Mouse (Mus musculus): ENCODE data around the gene Dio1.

Gene Dio1

DNA sequence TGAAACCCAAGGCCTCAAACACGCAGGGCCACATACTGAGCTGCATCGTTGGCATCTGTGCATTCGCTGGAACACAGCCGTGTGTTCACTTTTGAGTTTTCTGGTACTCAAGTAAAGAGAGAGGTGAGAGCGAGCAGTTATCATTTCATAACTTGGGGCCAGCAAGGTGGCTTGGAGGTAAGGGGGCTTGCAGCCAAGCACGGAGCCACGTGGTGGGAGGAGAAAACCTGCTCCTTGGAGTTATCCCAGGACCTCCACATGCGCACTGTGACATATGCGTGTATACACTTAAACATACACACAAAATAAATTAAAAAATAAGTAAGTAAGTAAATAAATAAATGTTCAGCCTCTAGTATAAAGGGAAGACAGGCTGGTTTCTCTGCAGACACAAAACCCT lies 4.7 kb downstream of the Dio1 start:
- intact Hi-C loops (cut with DNase I): no loop called here

DNA sequence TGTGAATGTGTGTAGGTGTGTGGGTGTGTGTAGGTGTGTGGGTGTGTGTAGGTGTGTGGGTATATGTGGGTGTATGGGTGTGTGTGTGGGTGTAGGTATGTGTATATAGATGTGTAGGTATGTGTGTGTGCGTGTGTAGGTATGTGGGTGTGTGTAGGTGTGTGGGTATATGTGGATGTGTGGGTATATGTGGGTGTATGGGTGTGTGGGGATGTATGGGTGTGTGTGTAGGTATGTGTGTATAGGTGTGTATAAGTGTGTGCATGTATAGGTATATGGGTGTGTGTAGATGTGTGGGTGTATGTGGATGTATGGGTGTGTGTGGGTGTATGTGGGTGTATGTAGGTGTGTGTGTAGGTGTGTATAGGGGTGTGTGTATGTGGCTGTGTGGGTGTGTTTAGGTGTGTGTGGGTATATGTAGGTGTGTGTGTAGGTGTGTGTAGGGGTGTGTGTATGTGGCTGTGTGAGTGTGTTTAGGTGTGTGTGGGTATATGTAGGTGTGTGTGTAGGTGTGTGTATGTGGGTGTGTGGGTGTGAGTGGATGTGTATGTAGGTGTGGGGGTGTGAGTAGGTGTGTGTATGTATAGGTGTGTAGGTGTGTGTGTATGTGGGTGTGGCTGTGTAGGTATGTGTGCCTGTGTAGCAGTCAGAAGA lies 5.9 kb downstream of the Dio1 start:
- intact Hi-C loops (cut with DNase I): no loop called here

DNA sequence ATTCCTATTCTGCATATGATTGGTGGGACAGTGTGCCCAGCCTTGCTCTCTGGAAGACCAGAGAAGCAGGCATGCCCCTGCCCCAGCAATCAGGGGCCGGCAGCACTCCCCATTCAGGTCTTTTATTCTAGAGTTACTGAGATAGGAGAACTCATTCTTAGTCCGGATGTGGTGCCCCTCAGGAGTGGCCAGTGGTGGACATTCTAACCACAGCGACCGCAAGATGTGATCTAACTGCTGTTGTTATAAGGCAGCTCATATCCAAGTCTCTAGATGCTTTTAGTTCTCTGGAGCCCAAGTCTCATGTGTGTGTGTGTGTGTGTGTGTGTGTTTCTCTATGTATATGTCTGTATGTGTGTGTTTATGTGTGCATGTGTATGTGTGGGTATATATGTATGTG lies 6.6 kb downstream of the Dio1 start:
- intact Hi-C loops (cut with DNase I): no loop called here

- intact Hi-C loops (cut with DNase I): no loop called here
These were observed 7.1 kb downstream of the Dio1 start for GRCm38 (mm10) chr4:107299779-107300340.

DNA sequence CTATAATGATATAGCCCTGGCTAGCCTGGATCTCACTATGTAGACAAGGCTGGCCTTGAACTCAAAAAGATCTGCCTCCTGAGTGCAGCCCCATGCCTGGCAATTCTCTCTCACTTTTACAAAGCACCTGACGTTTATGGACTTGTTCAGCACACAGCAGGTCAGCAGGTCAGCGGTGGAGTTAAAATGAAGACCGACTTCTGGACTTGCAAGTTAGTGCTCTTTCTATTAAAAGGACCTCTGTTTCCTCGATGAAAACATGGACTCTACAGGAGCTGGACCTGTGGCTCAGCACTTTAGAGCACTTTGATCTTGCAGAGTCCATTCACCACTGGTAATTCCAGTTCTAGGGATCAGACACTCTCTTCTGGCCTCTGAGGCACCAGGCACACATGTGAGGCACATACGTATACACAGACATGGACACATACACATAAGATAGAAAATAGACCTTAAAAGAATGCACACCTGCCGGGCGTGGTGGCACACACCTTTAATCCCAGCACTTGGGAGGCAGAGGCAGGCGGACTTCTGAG lies 8.8 kb downstream of the Dio1 start:
- intact Hi-C loops (cut with DNase I): no loop called here

DNA sequence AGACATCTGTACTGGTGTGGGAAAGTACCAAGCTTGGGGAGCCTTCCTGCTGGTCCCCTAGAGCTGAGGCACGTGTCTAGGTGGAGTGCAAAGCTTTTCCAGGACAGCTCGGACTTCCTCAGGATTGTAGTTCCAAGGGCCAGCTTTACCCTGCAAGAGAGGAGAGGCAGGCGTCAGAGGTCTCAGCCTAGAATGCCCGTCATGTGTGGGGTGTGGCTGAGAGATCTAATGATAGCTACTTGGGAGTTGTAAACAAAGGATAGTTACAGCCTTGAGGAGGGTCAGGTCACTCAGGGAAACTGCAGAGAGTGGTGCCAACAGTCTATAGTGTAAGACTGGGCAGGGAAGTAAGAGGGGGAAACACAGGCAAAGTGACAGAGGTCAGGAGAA lies 14.7 kb downstream of the Dio1 start:
- intact Hi-C loops (cut with DNase I): no loop called here

- intact Hi-C loops (cut with DNase I): no loop called here
These were observed 15.2 kb downstream of the Dio1 start for GRCm38 (mm10) chr4:107291611-107292272.

- intact Hi-C loops (cut with DNase I): no loop called here
These were observed 19.5 kb downstream of the Dio1 start for GRCm38 (mm10) chr4:107287517-107287916.

DNA sequence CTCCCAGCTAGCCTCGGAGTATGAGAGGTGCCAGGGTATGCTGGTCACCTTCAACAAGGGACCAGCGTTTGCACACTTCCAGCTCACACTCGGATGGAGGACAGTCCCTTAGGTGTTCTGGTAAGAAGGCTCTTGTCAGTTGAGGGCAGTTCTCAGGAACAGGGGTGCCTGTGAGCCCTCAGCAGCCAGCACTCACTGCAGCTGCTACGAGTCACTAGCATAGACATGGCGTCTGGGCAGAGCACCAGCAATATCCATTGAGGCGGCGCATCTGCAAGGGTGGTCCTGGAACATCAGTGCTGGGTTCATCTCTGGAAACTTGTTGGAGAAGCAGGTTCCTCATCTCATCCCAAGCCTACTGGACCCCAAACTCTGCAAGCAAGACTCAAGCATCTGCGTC lies 20.6 kb downstream of the Dio1 start:
- intact Hi-C loops (cut with DNase I): no loop called here

- intact Hi-C loops (cut with DNase I): no loop called here
These were observed 21.3 kb downstream of the Dio1 start for GRCm38 (mm10) chr4:107285446-107286200.

DNA sequence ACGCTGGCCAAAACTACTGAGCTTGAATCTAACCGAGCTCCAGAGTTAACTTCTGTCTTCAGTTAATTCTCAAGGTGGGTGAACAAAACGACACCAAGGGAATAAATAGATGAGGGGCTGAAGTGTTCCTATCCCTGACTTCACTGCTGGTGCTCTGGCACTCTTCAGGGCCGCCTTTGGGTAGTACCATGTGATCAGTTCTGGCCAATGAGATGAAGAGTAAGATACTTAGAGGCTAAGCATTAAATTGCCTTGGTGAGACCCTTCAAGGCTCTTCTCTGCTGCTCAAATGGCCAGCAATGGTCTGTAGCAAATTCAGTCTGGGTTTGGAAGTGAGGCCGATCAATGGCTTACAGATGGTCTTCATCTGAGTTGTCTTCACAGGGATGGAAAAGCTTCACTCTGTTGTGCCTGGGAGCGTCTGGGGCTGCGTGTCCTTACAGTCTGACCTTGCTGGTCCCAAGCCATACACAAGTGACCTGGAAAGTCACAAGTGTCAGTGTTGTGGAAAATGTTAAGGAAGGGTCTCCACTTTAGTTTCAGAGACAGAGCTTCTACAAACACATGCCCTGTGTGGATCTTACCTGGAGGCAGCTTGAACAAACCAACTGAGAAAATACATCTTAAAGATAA lies 26.0 kb downstream of the Dio1 start:
- intact Hi-C loops (cut with DNase I): no loop called here

DNA sequence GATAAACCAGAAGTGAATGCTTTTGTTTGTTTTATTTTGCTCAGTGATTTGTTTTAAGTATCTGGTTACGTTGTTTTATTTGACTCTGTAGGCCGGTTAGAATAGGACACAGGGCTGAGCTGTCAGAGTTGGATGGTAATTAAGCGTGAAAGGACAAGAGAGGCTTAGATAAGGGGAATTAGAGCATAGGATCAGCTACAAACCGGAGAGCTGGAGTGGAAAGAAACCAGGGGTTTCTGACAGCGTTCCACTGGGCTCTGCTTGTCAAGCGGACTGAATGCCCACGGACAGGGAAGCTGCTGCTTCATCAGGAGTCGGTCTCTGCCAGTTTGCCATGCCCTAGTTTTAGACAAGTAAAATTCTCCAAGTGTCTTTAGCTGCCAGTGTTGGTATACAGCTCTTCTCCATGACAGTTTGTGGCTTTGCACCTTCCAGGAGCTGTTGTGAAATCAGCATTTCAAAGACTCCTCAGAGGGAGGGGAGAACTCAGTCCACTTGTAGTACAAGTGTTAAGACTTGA lies 28.7 kb downstream of the Dio1 start:
- intact Hi-C loops (cut with DNase I): no loop called here

GRCm38 (mm10) chr4:107274511-107274910 lies 32.5 kb downstream of the Dio1 start:
- intact Hi-C loops (cut with DNase I): no loop called here

DNA sequence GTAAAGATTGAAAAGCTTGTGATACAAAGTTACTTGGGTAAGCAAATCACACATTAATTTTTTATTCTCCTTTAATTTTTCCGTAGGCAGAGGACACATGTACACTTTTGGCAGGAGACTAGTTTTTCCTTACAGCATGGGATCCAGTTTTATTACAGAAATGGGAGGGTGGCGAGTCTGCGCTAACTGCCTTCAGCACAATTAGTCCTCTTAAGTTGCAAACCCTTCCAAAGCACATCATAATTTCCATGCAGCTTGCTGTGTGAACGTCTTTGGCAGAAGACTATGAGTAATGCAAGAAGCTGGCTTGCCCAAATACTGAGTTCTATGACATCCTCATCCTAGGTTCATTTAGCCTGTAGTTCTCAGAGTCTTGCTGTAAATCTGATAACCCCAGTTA lies 33.3 kb downstream of the Dio1 start:
- intact Hi-C loops (cut with DNase I): no loop called here

- intact Hi-C loops (cut with DNase I): no loop called here
These were observed 47.0 kb downstream of the Dio1 start for GRCm38 (mm10) chr4:107260001-107260400.

DNA sequence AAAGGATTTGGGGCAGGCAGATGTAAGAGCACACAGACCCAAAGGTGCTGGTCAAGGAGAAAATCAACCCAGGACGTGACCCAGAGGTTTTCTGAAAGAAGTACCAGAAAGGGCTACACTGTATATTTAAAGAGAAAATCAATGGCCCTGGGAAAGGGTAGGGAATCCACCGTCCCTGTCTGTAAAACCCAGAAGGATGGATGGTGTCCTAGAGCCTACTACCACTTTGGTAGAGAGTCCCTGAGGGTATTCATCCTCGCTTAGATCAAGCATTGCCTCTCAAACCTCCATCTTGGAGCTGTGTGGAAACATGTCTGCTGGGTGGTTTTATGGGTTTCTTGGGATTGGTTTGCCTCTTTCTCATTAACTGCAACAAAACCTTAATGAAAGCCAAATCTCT lies 52.6 kb downstream of the Dio1 start:
- intact Hi-C loops (cut with DNase I): loop anchor here (5.0 kb wide), 1 partner anchor 58 kb away; the partner anchor contains the start of gene Yipf1

GRCm38 (mm10) chr4:107253125-107254091 lies 53.6 kb downstream of the Dio1 start, which contains the start of the genes Lrrc42 and Hspb11:
Gene Lrrc42 (minus strand): TSS chr4:107253532.
Gene Hspb11 (plus strand): TSS chr4:107253593.
- intact Hi-C loops (cut with DNase I): loop anchor here (5.0 kb wide), 1 partner anchor 59 kb away; the partner anchor contains the start of gene Yipf1

GRCm38 (mm10) chr4:107252522-107252921 lies 54.4 kb downstream of the Dio1 start:
- intact Hi-C loops (cut with DNase I): loop anchor here (5.0 kb wide), 1 partner anchor 60 kb away; the partner anchor contains the start of gene Yipf1

- intact Hi-C loops (cut with DNase I): loop anchor here (5.0 kb wide), 1 partner anchor 62 kb away; the partner anchor contains the start of gene Yipf1
These were observed 56.5 kb downstream of the Dio1 start for GRCm38 (mm10) chr4:107250494-107250893.
